Mouse (Mus musculus) heart, adult 2 months (tissue): ENCODE results near the gene Rps5. TPM values are rescaled to one million over a fixed set of nuclear protein-coding genes. Genes with fewer than 3 reads are reported as not detected.
"Not testable (repeated sequence)": the region's sequence is repeated elsewhere in the genome, so short reads cannot be mapped to it uniquely, and the experiment has no call there.

Source experiments
- DNase-seq, 2 experiments: peaks; one replicate each; pipeline ENCODE4 v3.0.0; 2021
- H3K27ac ChIP-seq: fragments of 200-600 bp; 2 replicates; pipeline ENCODE4 v1.8.1; 2022
- H3K27me3 ChIP-seq: fragments of 200-500 bp; 2 replicates; pipeline ENCODE4 v1.6.1; 2012; ENCODE audit warnings: mild to moderate bottlenecking, low read length, inconsistent platforms, mixed read lengths; ENCODE audit not compliant: control insufficient read depth, insufficient read depth
- H3K36me3 ChIP-seq: fragments of 200-500 bp; 2 replicates; pipeline ENCODE4 v1.6.1; 2012; ENCODE audit warnings: low read length, inconsistent platforms; ENCODE audit not compliant: control insufficient read depth, insufficient read depth
- H3K4me1 ChIP-seq: fragments of 200-500 bp; 2 replicates; pipeline ENCODE4 v1.6.1; 2011; ENCODE audit warnings: low read length; ENCODE audit not compliant: control insufficient read depth, insufficient read depth
- H3K4me3 ChIP-seq: fragments of 200-600 bp; 2 replicates; pipeline ENCODE4 v1.8.1; 2022
- H3K79me2 ChIP-seq: fragments of 200-500 bp; replicated peaks from 2 replicates; pipeline ENCODE4 v1.6.1; 2012; ENCODE audit warnings: mild to moderate bottlenecking, inconsistent platforms, low read length, moderate library complexity, mixed read lengths; ENCODE audit not compliant: control insufficient read depth, insufficient read depth
- H3K9ac ChIP-seq: fragments of 200-500 bp; 2 replicates; pipeline ENCODE4 v1.6.1; 2012; ENCODE audit warnings: low read depth, mild to moderate bottlenecking, control low read depth, inconsistent platforms, low read length, mixed read lengths
- CTCF ChIP-seq: fragments of 200-600 bp; IDR thresholded peaks from 2 replicates; pipeline ENCODE4 v1.8.1; 2022; ENCODE audit warnings: antibody characterized with exemption, mild to moderate bottlenecking, moderate library complexity
- EP300 ChIP-seq: fragments of 200-500 bp; IDR thresholded peaks from 2 replicates; pipeline ENCODE4 v1.6.1; 2011; ENCODE audit warnings: low read depth, low read length, control low read depth; ENCODE audit not compliant: insufficient read depth
- POLR2A ChIP-seq: fragments of 200-500 bp; IDR thresholded peaks from 2 replicates; pipeline ENCODE4 v1.6.1; 2011; ENCODE audit warnings: mild to moderate bottlenecking, low read depth, low read length, control low read depth; ENCODE audit not compliant: insufficient read depth
- WGBS: fragments of 180-500 bp; shearing (Covaris S2); methylation state at CpG from one replicate; pipeline ENCODE4 v1.1.7; 2018; 5-methylcytosine and 5-hydroxymethylcytosine counted together
- intact Hi-C: fragments of 180-260 bp; cut with DNase I; formaldehyde crosslinking; loops from one replicate; pipeline ENCODE4 v1.15.1; 2025
- polyA plus RNA-seq: library from polyadenylated mRNA; depleted of rRNA; stranded (reverse); fragments of >200 nt; gene quantifications from 2 replicates; pipeline ENCODE4 v1.2.3, GENCODE M21; 2012
- total RNA-seq, 2 experiments: library from RNA; stranded (reverse); gene quantifications; 2 replicates each; pipeline ENCODE4 v1.2.3; 2021

Rps5 gene
- total and polyA plus RNA-seq, 3 experiments = 525 to 842 (median 621) TPM

DNA sequence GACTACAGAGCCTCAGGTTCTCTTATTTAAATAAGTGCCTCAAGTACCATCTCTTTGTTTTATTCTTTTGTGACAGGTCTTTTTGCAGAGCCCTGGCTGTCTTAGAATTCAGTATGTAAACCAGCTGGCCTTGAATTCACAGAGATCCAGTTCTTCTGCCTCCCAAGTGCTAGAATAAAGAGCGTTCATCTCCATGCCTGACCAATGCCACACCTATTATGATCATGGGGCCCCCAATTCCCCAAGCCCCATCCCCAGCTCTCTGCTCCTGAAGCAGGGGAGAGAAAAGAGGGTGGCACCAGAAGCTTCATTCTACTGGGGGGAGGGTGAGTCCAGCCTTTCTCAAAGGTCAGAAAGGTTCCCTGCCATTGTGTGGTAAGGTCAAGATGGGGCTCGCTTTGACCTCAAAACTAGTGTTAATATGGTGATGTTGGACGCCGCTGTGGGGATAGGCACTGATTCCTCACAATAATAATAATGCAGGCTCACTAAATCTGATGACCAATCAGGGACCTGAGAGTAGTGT, 11.6 kb downstream of the Rps5 start:
- TF ChIP-seq EP300 = no peak
- TF ChIP-seq POLR2A = no peak
- no peak for TF ChIP-seq CTCF
- intact Hi-C loops = no loop called here
- Histone ChIP-seq H3K4me1 (no peaks in the 10 kb centered on the region), H3K27ac (no peak overlapping the region), H3K36me3 (no peaks in the 10 kb centered on the region), H3K79me2 (no peaks in the 10 kb centered on the region), H3K9ac (no peak overlapping the region), H3K27me3 (no peaks in the 10 kb centered on the region), H3K4me3 (no peak overlapping the region)
- no peak for DNase-seq
- 84% methylated on average over 4 of the region's 4 CpGs for WGBS

DNA sequence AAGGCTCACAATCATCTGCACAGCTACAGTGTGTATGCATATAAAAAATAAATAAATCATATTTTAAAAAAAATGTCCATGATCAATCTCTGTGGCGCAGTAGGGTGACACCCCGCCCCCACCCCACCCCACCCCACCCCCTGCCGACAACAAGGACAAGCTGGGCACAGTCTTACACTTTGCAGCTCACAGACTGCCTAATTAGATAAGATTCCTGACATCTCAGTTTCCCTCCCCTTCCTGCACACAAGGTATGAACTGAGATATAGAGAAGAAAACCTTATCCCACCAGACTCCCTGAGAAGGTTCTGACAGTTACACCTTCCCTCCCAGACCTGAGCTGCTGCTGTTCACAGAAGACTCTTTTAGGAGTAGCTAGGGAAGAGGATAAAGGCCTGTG, 12.7 kb downstream of the Rps5 start:
- H3K4me1 ChIP-seq = no peaks in the 10 kb centered on the region
- H3K27ac ChIP-seq = no peak overlapping the region
- no peak overlapping the region for H3K9ac ChIP-seq
- intact Hi-C loops = no loop called here
- H3K79me2 ChIP-seq = no peaks in the 10 kb centered on the region
- H3K36me3 ChIP-seq = no peaks in the 10 kb centered on the region
- 54% methylated on average over 3 of the region's 3 CpGs for WGBS
- no peaks in the 10 kb centered on the region for H3K27me3 ChIP-seq
- no peak for DNase-seq
- TF ChIP-seq EP300 (no peak), POLR2A (no peak), CTCF (no peak)
- no peak overlapping the region for H3K4me3 ChIP-seq

DNA sequence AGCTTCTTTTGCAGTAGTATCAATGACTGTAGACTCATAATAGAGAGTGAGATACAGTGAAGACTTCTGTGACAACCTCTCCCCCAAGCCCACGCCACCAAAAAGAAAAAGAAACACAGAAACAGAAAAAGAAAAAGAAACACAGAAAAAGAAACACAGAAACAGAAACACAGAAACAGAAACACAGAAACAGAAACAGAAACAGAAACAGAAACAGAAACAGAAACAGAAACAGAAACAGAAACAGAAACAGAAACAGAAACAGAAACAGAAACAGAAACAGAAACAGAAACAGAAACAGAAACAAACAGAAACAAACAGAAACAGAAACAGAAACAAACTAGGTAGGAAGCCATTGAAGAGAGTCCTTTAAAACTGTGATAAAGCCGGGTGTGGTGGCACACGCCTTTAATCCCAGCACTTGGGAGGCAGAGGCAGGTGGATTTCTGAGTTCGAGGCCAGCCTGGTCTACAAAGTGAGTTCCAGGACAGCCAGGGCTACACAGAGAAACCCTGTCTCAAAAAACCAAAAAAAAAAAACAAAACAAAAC, 15.2 kb downstream of the Rps5 start:
- intact Hi-C loops, H3K9ac ChIP-seq, H3K27ac ChIP-seq, DNase-seq, H3K36me3 ChIP-seq, H3K4me1 ChIP-seq, H3K4me3 ChIP-seq, H3K27me3 ChIP-seq, H3K79me2 ChIP-seq: not testable (repeated sequence)
- 86% methylated on average over 4 of the region's 4 CpGs for WGBS

DNA sequence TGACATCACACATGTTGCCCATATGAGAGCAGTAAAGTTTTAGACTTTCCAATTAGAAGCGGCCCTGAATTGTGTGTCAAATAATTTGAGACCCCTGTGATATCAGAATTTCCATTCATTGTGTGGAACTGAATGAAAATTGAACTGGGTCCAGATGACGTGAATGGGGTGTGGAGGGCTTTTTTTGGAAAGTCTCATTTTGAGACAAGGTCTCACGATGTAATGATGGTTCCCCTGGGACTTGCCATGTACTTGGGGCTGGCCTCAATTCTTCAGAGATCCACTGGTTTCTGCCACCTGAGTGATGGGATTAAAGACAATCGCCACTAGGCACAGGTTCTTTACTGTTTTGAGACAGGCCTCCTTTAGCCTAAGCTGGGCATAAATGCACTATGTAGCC, 18.5 kb downstream of the Rps5 start:
- no peak overlapping the region for H3K27ac ChIP-seq
- intact Hi-C loops = no loop called here
- no peaks in the 10 kb centered on the region for H3K4me1 ChIP-seq
- H3K79me2 ChIP-seq = no peaks in the 10 kb centered on the region
- H3K9ac ChIP-seq = no peak overlapping the region
- H3K36me3 ChIP-seq = no peaks in the 10 kb centered on the region
- WGBS = 66% methylated on average over 4 of the region's 4 CpGs
- H3K27me3 ChIP-seq = no peaks in the 10 kb centered on the region
- no peak overlapping the region for H3K4me3 ChIP-seq
- no peak for DNase-seq
- TF ChIP-seq CTCF (no peak), POLR2A (no peak), EP300 (no peak)

DNA sequence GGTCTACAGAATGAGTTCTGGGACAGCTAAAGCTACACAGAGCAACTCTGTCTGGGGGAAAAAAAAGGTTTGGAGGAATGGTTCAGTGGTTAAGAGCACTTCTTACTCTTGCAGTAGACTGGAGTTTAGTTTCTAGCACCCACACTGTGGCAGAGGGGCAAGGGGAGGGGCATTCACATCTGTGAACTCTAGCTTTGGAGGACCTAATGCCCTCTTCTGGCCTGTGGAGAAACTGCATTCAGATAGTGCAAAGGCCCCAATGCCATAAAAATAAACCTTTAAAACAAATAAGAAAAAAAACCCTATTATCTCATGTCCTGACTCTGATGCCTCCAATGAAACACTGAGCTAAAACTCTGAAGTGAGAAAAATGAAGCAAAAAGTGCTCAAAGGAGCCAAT, 21.4 kb downstream of the Rps5 start:
- Histone ChIP-seq H3K79me2 (no peaks in the 10 kb centered on the region), H3K36me3 (no peaks in the 10 kb centered on the region), H3K4me3 (no peak overlapping the region), H3K27me3 (no peaks in the 10 kb centered on the region), H3K4me1 (no peaks in the 10 kb centered on the region), H3K9ac (no peak overlapping the region), H3K27ac (no peak overlapping the region)
- peak; percentile 55 for TF ChIP-seq CTCF
- TF ChIP-seq EP300 = no peak
- TF ChIP-seq POLR2A = no peak
- intact Hi-C loops = no loop called here
- no peak for DNase-seq

DNA sequence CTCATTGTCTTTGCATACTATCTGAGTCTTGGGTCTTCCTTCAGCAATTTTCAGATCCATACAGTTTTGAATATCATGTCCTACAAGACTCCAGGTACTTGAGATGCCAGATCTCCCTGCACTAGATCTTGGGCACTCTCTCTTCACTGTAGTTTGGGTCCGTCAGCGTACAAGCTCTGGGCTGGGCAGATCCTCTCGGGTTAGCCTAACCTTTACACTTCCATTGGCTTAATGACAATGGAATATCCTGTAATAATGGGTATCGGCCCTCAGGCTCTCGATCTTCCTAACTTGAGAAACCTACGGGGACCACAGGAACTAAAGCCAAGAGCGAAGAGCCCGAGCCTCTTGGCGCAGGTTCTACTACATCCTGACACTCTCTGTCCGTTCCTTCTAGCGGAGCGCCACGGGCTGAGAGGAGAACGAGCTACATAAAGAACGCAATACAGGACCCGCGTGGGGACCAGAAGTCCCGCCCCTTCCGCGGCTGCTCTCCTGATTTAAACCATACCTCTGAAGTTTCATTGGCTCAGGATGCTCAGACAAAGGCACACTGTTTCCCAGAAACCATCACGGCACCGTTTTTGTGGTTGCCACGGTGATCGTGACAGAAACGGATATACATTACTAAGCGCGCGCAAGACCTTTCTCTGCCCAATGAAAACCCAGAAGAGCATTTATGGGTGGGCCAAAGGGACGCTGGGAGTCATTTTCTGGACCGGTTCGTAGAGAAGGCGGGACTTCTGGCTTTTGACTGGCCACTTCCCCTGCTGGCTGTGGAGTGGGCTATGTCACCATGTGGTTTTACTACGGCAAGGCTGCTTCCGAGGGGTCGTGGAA, 27.2 kb downstream of the Rps5 start:
- Histone ChIP-seq H3K9ac (peak overlapping the region; percentile 55), H3K36me3 (no peaks in the 10 kb centered on the region), H3K4me1 (peaks cover 2% of the 10 kb centered on the region), H3K79me2 (no peaks in the 10 kb centered on the region), H3K27me3 (no peaks in the 10 kb centered on the region), H3K27ac (peak overlapping the region; percentile 72), H3K4me3 (peak overlapping the region; percentile 76)
- DNase-seq = peak; percentile 87 to 95
- WGBS = 5% methylated on average over 35 of the region's 35 CpGs
- TF ChIP-seq POLR2A (peak; percentile 58; the same call in 1 of the 2 replicates), EP300 (peak; percentile 44; the same call in 1 of the 2 replicates), CTCF (peak; percentile 37)
- intact Hi-C loops = loop anchor here (2.0 kb wide), 3 partner anchors 16 to 30 kb away; partner anchors contain the start of genes Rnf225 and Zfp324
